Mouse (Mus musculus) adrenal gland, adult 10 weeks (tissue): ENCODE data around the gene Diras1. TPM values are rescaled to one million over a fixed set of nuclear protein-coding genes. Genes with fewer than 3 reads are reported as not detected.

Source experiments
- polyA plus RNA-seq: library from polyadenylated mRNA; stranded (reverse); fragments of 350-450 nt; fragmentation: Illumina TruSeq; extraction: RNeasy Lipid Tissue Mini Kit (QIAGEN cat#74804); gene quantifications from one replicate; pipeline ENCODE4 v1.2.3, GENCODE M21; 2014; ENCODE audit warnings: low read depth, low replicate concordance

Gene Diras1
- polyA plus RNA-seq, result 0.93 TPM

DNA sequence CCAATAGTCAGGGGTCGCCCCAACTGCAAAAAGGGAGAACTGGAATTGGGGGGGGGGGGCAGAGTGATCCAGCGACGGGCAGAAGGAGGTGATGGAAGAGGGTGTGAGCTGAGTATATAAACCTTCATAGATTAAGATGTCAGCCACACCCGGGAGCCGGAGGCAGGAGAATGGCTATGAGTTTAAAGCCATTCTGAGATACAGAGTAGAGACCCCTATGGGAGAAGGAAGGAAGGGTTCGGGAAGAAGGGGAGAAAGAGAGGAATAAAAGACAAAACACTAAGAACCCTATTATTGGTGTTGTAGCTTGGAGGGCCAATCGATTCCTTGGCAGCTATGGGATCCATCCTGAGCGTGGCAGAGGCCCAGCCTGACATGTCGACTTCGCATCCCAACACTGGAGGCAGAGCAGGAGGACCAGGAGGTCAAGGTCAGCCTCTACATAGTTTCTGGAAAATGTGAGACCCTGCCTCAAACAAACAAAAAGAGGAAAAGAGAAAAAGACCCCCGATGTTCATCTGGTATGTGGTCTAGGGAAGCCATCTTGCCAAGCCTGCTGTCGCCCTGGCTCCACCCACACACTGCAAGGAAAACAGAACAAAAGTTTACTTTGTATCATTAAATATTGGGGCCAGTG, at the start of gene Diras1:
TSS of gene Diras1 (minus strand) at position 24 of the 637 bp plus-strand sequence.

DNA sequence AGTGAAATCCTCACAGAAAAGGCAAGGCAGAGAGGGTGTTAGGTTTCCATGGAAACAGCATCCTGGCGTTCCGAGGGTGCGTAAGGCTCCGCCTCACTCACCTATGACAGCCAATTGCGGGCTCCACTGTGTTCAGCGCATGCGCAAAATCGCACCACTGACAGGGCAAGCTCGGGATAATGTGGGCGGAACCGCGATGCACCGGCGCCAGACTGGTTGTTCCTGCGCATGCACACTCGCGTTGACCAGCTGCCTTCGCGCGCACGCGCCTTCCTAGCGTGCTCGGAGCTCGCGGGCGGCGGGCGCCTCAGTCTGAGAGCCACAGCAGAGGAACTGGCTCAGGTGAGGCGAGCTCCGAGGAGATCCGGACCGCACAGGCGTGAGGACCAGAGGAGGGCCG, 44.4 kb upstream of the Diras1 start, which contains the start of gene Thop1:
TSS of gene Thop1 (plus strand) at position 200 of the 400 bp plus-strand sequence.

DNA sequence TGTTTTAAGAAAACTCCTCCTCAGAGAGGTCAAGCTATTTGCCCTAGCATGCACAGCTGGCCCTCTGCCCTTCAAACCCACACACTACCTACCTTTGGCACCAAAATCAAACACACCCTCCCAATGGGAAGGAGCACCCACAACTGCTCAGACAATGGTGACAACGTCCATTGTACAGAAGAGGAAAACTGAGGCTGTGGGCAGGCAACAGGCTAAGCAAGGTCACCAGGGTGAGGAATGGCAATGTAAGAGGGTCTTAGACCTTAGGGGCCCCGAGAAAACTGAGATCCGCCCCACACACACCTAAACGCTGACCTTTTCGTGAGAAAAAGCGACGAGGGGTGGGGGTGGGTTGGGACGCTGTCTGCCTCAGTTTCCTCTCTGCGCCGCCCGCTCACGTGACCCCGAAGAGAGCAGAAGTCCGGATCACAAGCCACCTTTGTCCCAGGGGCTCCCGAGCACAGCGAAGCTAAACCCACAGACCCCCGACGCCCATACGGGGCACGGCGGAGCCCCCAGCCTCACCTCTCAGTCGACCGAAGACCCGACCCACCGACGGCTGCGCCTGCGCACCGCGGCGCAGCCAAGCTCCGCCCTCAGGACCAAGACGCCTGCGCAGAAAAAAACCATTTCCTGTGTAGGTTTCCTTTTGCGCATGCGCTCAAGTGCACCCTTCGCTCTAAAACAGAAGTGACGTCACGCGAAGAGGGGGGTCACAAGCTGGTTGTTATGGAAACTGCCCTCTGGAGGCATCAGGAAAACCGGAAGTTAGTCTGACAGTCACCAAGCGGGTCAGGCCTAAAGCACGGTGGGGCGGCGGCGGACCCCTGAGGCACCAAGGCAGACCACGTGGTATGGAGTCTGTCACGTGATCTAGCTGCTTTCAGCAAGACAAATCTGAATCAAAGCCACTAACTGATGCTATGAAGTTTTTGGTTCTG, 34.4 kb upstream of the Diras1 start, which contains the start of gene Sgta:
TSS of gene Sgta (minus strand) at position 579 of the 941 bp plus-strand sequence.

DNA sequence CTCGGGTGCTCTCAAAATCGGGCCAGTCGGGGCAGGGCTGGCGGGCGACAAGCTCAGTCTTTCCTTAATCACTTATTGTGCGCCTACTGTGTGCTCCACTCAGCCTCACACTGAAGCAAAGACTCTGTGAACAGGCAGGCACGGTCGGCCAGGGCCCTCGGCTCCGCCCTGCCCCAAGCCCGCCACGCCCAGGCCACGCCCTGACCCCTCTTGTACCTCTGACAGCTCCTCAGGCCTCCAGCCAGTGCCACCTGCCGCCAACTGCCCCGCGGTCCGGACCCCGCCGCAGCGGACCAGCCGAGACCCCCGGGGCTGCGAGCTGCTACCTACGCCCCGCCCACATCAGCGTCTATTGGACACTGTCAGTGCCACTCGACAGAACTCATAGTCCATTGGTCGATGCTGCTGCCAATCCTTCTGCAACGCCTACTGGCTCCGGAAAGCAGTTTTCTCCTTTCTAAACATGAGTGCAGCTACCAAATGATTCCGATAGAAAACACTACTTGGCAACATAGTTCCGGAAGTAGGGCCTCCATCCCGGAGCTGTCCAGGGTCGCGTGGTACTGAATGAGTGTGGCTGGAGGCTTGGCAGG, 11.6 kb upstream of the Diras1 start, which contains the start of gene Slc39a3:
TSS of gene Slc39a3 (minus strand) at position 439 of the 593 bp plus-strand sequence.

DNA sequence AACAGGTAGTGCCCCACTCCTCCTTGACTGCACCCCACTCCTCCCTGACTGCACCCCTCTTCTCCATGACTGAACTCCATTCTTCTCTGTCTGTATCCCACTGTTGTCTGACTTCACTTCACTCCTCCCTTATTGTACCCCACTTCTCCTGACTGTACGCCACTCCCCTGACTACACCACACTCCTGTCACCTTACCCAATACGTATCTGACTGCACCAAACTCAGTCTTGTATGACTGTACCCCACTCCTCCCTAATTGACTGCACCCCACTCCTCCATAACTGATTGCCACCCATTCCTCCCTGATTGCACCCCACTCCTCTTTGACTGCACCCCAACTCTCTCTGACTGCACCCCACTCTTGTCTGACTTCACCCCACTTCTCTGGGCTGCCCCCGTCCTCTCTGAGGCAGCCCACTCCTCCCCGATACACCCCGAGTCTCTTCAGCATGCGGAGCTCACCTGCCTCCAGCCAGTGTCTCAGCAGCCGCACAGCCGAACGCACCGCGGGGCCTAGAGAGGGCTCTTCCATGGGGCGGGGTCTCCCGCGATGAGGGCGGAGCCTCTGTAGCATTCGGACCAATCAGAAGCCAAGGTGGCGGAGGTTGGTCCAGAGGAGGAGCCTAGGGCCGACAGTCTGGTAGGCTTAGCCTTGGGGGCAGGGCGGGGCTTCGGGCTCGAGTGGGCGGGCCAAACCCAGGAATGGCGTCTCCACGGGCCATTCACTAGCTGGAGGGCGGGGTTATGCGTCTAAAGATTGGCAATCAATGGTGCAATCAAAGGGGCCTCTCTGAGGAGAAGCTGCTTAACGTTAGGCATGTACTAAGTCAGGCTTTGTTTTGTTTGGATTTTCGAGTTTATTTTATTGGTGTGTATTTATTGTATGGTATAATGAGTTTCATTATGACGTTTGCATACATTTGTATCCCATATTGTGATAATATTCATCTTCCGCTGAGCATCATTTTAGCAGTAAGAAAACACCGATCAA, 10.8 kb downstream of the Diras1 start, which contains the start of gene Gng7:
TSS of gene Gng7 (minus strand) at position 553 of the 992 bp plus-strand sequence.

Other genes starting within 250 kb of the Diras1 start
- gene Sf3a2, start 227.5 kb downstream of the Diras1 start, polyA plus RNA-seq, result 2.6 TPM
- gene Plekhj1, start 227.0 kb downstream of the Diras1 start, polyA plus RNA-seq, result 2.5 TPM
- gene Amh, start 220.4 kb downstream of the Diras1 start, polyA plus RNA-seq, result not detected
- gene Jsrp1, start 212.2 kb downstream of the Diras1 start, polyA plus RNA-seq, result not detected
- 163 TPM for gene Oaz1, start 199.0 kb downstream of the Diras1 start, polyA plus RNA-seq
- 0.76 TPM for gene Lingo3, start 181.6 kb downstream of the Diras1 start, polyA plus RNA-seq
- gene Lsm7, start 170.5 kb downstream of the Diras1 start, polyA plus RNA-seq, result 3.7 TPM
- not detected for gene Sppl2b, start 170.4 kb downstream of the Diras1 start, polyA plus RNA-seq
- gene Tmprss9, start 153.8 kb downstream of the Diras1 start, polyA plus RNA-seq, result not detected
- not detected for gene Timm13, start 124.7 kb downstream of the Diras1 start, polyA plus RNA-seq
- 0.23 TPM for gene Lmnb2, start 107.4 kb downstream of the Diras1 start, polyA plus RNA-seq
- 28.2 TPM for gene Gadd45b, start 95.6 kb downstream of the Diras1 start, polyA plus RNA-seq
- gene Gng7, start 10.7 kb downstream of the Diras1 start, polyA plus RNA-seq, result 10.1 TPM
- 1.7 TPM for gene Slc39a3, start 11.8 kb upstream of the Diras1 start, polyA plus RNA-seq
- gene Sgta, start 34.5 kb upstream of the Diras1 start, polyA plus RNA-seq, result 2.3 TPM
- not detected for gene Thop1, start 44.4 kb upstream of the Diras1 start, polyA plus RNA-seq
- not detected for gene Creb3l3, start 73.2 kb upstream of the Diras1 start, polyA plus RNA-seq
- gene Map2k2, start 80.3 kb upstream of the Diras1 start, polyA plus RNA-seq, result 3.4 TPM
- gene Zbtb7a, start 109.6 kb upstream of the Diras1 start, polyA plus RNA-seq, result 28.7 TPM
- gene Pias4, start 142.3 kb upstream of the Diras1 start, polyA plus RNA-seq, result not detected
- 13.2 TPM for gene Eef2, start 151.0 kb upstream of the Diras1 start, polyA plus RNA-seq
- not detected for gene Dapk3, start 157.3 kb upstream of the Diras1 start, polyA plus RNA-seq
- gene 4930442H23Rik, start 158.2 kb upstream of the Diras1 start, polyA plus RNA-seq, result not detected
- not detected for gene Nmrk2, start 176.4 kb upstream of the Diras1 start, polyA plus RNA-seq
- gene Atcay, start 205.2 kb upstream of the Diras1 start, polyA plus RNA-seq, result 0.41 TPM
- 1.2 TPM for gene Zfr2, start 207.5 kb upstream of the Diras1 start, polyA plus RNA-seq
- not detected for gene Matk, start 227.3 kb upstream of the Diras1 start, polyA plus RNA-seq
- 2.1 TPM for gene Mrpl54, start 241.3 kb upstream of the Diras1 start, polyA plus RNA-seq
- 0.93 TPM for gene Apba3, start 241.3 kb upstream of the Diras1 start, polyA plus RNA-seq